11 mouse cellular contexts compared by ENCODE assay signal in the genomic region with DNA sequence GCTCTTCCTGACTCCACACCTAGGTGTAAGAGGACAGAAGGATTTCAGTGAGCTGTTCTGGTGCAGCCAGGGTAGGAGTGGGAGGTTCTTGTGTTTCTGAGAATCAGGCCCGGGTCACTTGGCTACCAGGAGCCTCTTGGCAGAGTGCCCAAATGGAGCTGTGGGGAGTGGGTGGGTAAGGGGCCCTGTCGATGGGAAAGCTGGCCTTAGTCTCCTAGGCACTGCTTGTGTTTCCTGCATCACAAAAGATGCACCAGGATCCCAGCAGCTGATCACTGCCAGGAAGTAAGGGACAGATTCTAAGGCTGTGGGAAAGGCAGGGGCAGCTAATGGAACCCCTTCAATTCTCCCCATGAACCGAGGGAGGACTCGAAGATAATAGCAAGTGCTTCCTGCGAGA.
DNase-seq lines count a peak whose midpoint lies in the region; ATAC-seq and TF ChIP-seq lines count a peak whose summit lies in the region.
"Had no signal": no experiment of that assay in that cellular context is flagged by ENCODE, and none has a peak within 500 bp of the region (broad histone marks: within the 10 kb centered on the region; RNA-seq: fewer than 3 reads in every experiment).

No protein-coding gene starts in this region.

- WGBS in kidney, embryonic 14.5 days, result 33% methylated on average over 5 of the region's 5 CpGs
- WGBS in embryonic facial prominence, embryonic 11.5 days, result 47% methylated on average over 5 of the region's 5 CpGs
- 48% methylated on average over 5 of the region's 5 CpGs for WGBS in hindbrain, embryonic 10.5 days
- WGBS in midbrain, embryonic 14.5 days, result 30% methylated on average over 5 of the region's 5 CpGs
- 35% methylated on average over 5 of the region's 5 CpGs for WGBS in lung, postnatal 0 days

- H3K4me1 ChIP-seq in kidney, embryonic 14.5 days (ENCODE audit: control insufficient read depth, insufficient read depth, low read length), result peaks cover 10% of the 10 kb centered on the region; the same call in 1 of the 2 replicates
- peaks cover 2% of the 10 kb centered on the region; the same call in 1 of the 2 replicates for H3K4me1 ChIP-seq in embryonic facial prominence, embryonic 11.5 days (ENCODE audit: control insufficient read depth, insufficient read depth, low read length)
- peaks cover 27% of the 10 kb centered on the region for H3K4me1 ChIP-seq in hindbrain, embryonic 10.5 days (replicated peaks)
- peaks cover 13% of the 10 kb centered on the region for H3K4me1 ChIP-seq in midbrain, embryonic 14.5 days (ENCODE audit: control insufficient read depth, insufficient read depth, low read length)
- H3K4me1 ChIP-seq in lung, postnatal 0 days (ENCODE audit: insufficient read depth, low read depth, low read length), result no peaks in the 10 kb centered on the region
- H3K4me1 ChIP-seq: liver, embryonic 15.5 days had no signal

- no peaks in the 10 kb centered on the region for H3K36me3 ChIP-seq in kidney, embryonic 14.5 days (ENCODE audit: control insufficient read depth, insufficient read depth, low read length)
- H3K36me3 ChIP-seq in embryonic facial prominence, embryonic 11.5 days (replicated peaks; ENCODE audit: control insufficient read depth, insufficient read depth, low read depth, low read length), result no peaks in the 10 kb centered on the region
- no peaks in the 10 kb centered on the region for H3K36me3 ChIP-seq in hindbrain, embryonic 10.5 days
- H3K36me3 ChIP-seq in midbrain, embryonic 14.5 days (ENCODE audit: control insufficient read depth, insufficient read depth, low read length), result no peaks in the 10 kb centered on the region
- H3K36me3 ChIP-seq in lung, postnatal 0 days (ENCODE audit: insufficient read depth, low read length), result no peaks in the 10 kb centered on the region
- H3K36me3 ChIP-seq: liver, embryonic 15.5 days had no signal

- no peak for ATAC-seq in kidney, embryonic 14.5 days (ENCODE audit: low FRiP score, low TSS enrichment)
- ATAC-seq in embryonic facial prominence, embryonic 11.5 days (replicated peaks; ENCODE audit: insufficient number of reproducible peaks, low FRiP score, low TSS enrichment, low read depth), result no peak
- ATAC-seq in midbrain, embryonic 14.5 days (ENCODE audit: low FRiP score, low TSS enrichment), result peak; percentile 57
- ATAC-seq in lung, postnatal 0 days, result no peak
- ATAC-seq in megakaryocyte, adult 5-6 weeks (ENCODE audit: poor library complexity, severe bottlenecking), result no peak
- ATAC-seq: inflammation-experienced regulatory T-cells, adult 6 months had no signal

- no peak overlapping the region for H3K27ac ChIP-seq in kidney, embryonic 14.5 days (ENCODE audit: low read depth, low read length)
- no peak overlapping the region for H3K27ac ChIP-seq in embryonic facial prominence, embryonic 11.5 days (replicated peaks; ENCODE audit: low read depth, low read length)
- peak overlapping the region; percentile 42 for H3K27ac ChIP-seq in hindbrain, embryonic 10.5 days
- H3K27ac ChIP-seq in midbrain, embryonic 14.5 days (replicated peaks; ENCODE audit: low read depth, low read length), result no peak overlapping the region
- no peak overlapping the region for H3K27ac ChIP-seq in lung, postnatal 0 days (ENCODE audit: low read length)
- H3K27ac ChIP-seq: liver, embryonic 15.5 days had no signal

- TF ChIP-seq EP300 in lung, postnatal 0 days (IDR thresholded peaks at IDR 0.05), result no peak

- no peak for TF ChIP-seq CTCF in lung, postnatal 0 days (IDR thresholded peaks at IDR 0.05)

- H3K27me3 ChIP-seq in kidney, embryonic 14.5 days (ENCODE audit: control insufficient read depth, insufficient read depth, low read length), result no peaks in the 10 kb centered on the region
- H3K27me3 ChIP-seq in embryonic facial prominence, embryonic 11.5 days (ENCODE audit: control insufficient read depth, insufficient read depth, low read length), result no peaks in the 10 kb centered on the region
- H3K27me3 ChIP-seq in hindbrain, embryonic 10.5 days (ENCODE audit: insufficient read depth, poor library complexity, severe bottlenecking), result no peaks in the 10 kb centered on the region
- no peaks in the 10 kb centered on the region for H3K27me3 ChIP-seq in midbrain, embryonic 14.5 days (ENCODE audit: control insufficient read depth, insufficient read depth, low read length)
- H3K27me3 ChIP-seq in lung, postnatal 0 days (replicated peaks; ENCODE audit: insufficient read depth, low read length), result no peaks in the 10 kb centered on the region
- H3K27me3 ChIP-seq: liver, embryonic 15.5 days had no signal

- no peak overlapping the region for H3K4me2 ChIP-seq in kidney, embryonic 14.5 days (replicated peaks; ENCODE audit: low read depth, low read length)
- H3K4me2 ChIP-seq in embryonic facial prominence, embryonic 11.5 days (ENCODE audit: low read depth, low read length), result no peak overlapping the region
- H3K4me2 ChIP-seq in midbrain, embryonic 14.5 days (ENCODE audit: low read length), result no peak overlapping the region
- no peak overlapping the region for H3K4me2 ChIP-seq in lung, postnatal 0 days (replicated peaks; ENCODE audit: low read depth, low read length)
- H3K4me2 ChIP-seq: liver, embryonic 15.5 days had no signal

- 0 out of 2 replicates have a peak overlapping the region, but pooled peaks have one; percentile 12 for H3K9ac ChIP-seq in kidney, embryonic 14.5 days (ENCODE audit: low read depth, low read length)
- H3K9ac ChIP-seq in embryonic facial prominence, embryonic 11.5 days (replicated peaks; ENCODE audit: low read length), result no peak overlapping the region
- H3K9ac ChIP-seq in midbrain, embryonic 14.5 days (replicated peaks; ENCODE audit: low read length), result 0 out of 2 replicates have a peak overlapping the region, but pooled peaks have one; percentile 9
- H3K9ac ChIP-seq in lung, postnatal 0 days (replicated peaks; ENCODE audit: low read depth), result no peak overlapping the region
- H3K9ac ChIP-seq: liver, embryonic 15.5 days had no signal

- no peak for DNase-seq in kidney, adult 18-20 months
- DNase-seq in embryonic facial prominence, embryonic 11.5 days (ENCODE audit: low spot score), result peak; percentile 30
- peak; percentile 9 for DNase-seq in hindbrain, embryonic 10.5 days (ENCODE audit: low spot score)
- DNase-seq in midbrain, embryonic 14.5 days, result peak; percentile 73
- DNase-seq in adrenal gland, adult 8-10 months, result no peak
- DNase-seq in lung, postnatal 0 days (ENCODE audit: low spot score), result no peak
- DNase-seq: thymus, postnatal 36 days had no signal

- no peak overlapping the region for H3K4me3 ChIP-seq in kidney, embryonic 14.5 days (ENCODE audit: low read length)
- H3K4me3 ChIP-seq in embryonic facial prominence, embryonic 11.5 days (ENCODE audit: low read depth, low read length), result no peak overlapping the region
- H3K4me3 ChIP-seq in hindbrain, embryonic 10.5 days, result no peak overlapping the region
- H3K4me3 ChIP-seq in midbrain, embryonic 14.5 days (replicated peaks; ENCODE audit: low read depth, low read length), result no peak overlapping the region
- H3K4me3 ChIP-seq in lung, postnatal 0 days (ENCODE audit: low read depth, low read length), result no peak overlapping the region
- H3K4me3 ChIP-seq: liver, embryonic 15.5 days had no signal

- no peaks in the 10 kb centered on the region for H3K9me3 ChIP-seq in kidney, embryonic 14.5 days (ENCODE audit: control insufficient read depth, low read length)
- H3K9me3 ChIP-seq in embryonic facial prominence, embryonic 11.5 days (replicated peaks; ENCODE audit: control insufficient read depth, low read length), result no peaks in the 10 kb centered on the region
- no peaks in the 10 kb centered on the region for H3K9me3 ChIP-seq in hindbrain, embryonic 10.5 days
- no peaks in the 10 kb centered on the region for H3K9me3 ChIP-seq in midbrain, embryonic 14.5 days (ENCODE audit: control insufficient read depth, low read length)
- H3K9me3 ChIP-seq in lung, postnatal 0 days (ENCODE audit: low read length), result no peaks in the 10 kb centered on the region
- H3K9me3 ChIP-seq: liver, embryonic 15.5 days had no signal

Comparison
In these comparisons a context has a peak if more than half of its experiments do, and no peak if none do; other contexts are left out.
1. H3K9ac ChIP-seq: peak in kidney, embryonic 14.5 days (single experiment) and midbrain, embryonic 14.5 days (single experiment); none in embryonic facial prominence, embryonic 11.5 days (single experiment) and lung, postnatal 0 days (single experiment).
2. DNase-seq: peak in embryonic facial prominence, embryonic 11.5 days (single experiment), hindbrain, embryonic 10.5 days (single experiment) and midbrain, embryonic 14.5 days (single experiment); none in kidney, adult 18-20 months (single experiment), adrenal gland, adult 8-10 months (single experiment) and lung, postnatal 0 days (single experiment).